Mouse (Mus musculus) frontal cortex, postnatal 14 days (tissue): ENCODE measurements around the gene Efcab2.
"Not testable (repeated sequence)": the region's sequence is repeated elsewhere in the genome, so short reads cannot be mapped to it uniquely, and the experiment has no call there.

ENCODE experiments used
- DNase-seq, 2 experiments: peaks; one replicate each; pipeline ENCODE4 v3.0.0; 2022; ENCODE audit warnings: low spot score in 2 of 2

Efcab2 gene

DNA sequence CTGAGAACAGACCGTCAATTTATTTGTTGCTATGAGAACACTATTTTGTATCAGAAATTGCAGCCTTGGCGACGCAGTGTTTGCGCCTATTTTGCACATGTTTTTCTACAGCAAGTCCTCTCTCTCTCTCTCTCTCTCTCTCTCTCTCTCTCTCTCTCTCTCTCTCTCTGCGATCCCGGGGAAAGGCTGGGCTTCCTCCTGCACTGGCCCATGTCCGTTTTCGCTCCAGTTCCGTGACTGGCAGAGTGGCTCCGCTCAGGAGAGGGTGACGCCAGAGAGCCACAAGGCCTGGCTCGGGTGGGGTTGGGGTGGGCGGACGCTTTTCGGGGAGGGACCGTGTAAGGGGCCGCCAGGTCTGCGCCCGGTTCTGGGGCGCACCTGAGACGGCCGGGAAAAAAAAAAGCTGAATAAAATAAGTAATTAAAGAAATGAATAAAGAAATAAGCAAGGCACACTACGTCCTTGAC lies 407 bp upstream of the Efcab2 start:
- DNase-seq, result peak; percentile 58 to 70

DNA sequence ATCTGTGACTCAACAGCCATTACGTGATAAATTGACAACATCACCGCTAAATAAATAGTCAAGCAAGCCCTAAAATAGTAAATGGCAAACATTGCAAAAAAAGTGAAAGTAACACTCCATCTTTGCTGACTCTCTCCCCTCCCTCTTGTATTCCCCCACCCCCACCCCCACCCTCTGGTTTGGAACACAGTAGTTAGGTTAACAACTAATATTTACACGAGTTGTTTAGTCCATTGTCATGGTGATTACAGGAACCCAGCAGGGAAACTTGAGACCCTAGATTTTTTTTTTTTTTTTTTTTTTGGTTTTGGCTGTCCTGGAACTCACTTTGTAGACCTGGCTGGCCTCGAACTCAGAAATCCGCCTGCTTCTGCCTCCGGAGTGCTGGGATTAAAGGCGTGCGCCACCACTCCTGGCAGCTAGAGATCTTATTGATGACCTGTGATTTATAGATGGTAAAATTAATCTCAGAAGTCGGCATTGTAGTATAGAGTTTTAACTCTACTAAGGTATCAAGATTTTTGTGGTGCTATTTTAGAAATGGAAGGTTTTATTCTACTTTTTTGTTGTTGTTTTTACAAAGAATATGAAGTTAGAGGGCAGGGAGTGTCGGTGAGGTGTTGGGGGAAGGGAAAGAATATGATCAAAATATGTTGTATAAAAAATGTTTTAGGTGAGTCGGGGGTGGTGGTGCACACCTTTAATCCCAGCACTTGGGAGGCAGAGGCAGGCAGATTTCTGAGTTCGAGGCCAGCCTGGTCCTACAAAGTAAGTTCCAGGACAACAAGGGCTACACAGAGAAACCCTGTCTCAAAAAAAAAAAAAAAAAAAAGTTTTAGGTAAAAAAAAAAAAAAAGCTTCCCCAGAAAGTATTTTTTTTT lies 1.1 kb downstream of the Efcab2 start:
- DNase-seq, result no peak

- no peak for DNase-seq
Observed at GRCm38 (mm10) chr1:178407651-178408050, 1.8 kb downstream of the Efcab2 start.

GRCm38 (mm10) chr1:178408901-178409361 lies 3.0 kb downstream of the Efcab2 start:
- no peak for DNase-seq

GRCm38 (mm10) chr1:178413367-178413766 lies 7.5 kb downstream of the Efcab2 start:
- not testable (repeated sequence) for DNase-seq

DNA sequence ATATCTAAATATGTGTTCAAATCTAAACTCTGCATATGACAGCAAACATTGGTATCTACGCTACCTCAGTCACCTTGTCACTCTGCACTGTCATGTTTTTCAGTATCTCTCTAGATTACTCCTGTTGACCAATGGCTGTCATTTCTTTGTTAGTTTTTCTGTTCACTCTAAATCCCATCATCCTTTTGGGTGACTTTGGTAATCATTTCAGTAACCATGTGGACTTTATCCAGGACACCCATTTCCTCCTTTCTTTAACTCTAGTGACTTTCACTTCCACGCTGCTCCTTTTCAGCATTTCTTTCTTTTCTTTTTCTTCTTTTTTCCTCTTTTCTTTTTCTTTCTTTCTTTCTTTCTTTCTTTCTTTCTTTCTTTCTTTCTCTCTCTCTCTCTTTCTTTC lies 13.7 kb downstream of the Efcab2 start:
- no peak for DNase-seq

- no peak for DNase-seq
Observed at GRCm38 (mm10) chr1:178423662-178424061, 17.8 kb downstream of the Efcab2 start.

GRCm38 (mm10) chr1:178431619-178432444 lies 25.9 kb downstream of the Efcab2 start:
- DNase-seq, result no peak

- no peak for DNase-seq
Observed at GRCm38 (mm10) chr1:178433619-178434018, 27.7 kb downstream of the Efcab2 start.

DNA sequence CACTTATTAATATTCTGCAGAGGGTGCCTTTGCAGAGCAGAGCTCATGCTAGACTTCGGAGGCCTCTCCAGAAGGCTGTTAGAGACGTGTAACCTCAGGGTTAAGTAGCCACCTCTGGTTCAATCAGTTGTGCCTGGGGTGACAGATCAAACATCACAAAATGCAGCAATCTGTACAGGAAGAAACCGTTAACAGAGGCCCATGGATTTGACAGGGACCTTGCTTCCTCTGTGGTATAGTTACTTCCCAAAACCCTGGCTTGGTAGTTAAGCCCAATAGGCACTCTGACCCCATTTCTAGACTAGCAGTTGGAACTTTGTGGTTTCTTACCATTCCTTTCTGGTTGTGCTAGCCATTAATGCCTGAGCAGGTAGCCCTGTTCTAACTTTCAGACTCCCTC lies 38.5 kb downstream of the Efcab2 start:
- no peak for DNase-seq

DNA sequence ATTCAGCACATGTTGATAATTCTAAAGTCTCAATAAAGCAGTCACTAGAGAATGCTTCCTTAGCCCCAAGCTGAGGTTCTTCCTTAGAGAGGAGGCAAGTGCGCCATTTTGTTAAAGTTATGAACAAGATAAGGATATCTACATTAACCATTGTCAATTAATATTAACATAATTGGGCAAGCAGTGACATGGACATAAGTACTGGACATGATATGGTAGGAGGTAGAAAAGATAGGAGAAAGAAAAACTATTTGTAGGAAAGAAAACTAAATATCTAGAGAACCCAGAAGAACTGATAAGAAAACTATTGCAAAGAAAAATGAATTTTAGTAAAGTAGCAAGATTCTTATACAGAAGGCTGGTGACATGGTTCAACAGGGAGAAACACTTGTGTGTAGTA lies 41.2 kb downstream of the Efcab2 start:
- DNase-seq, result no peak

GRCm38 (mm10) chr1:178448271-178448744 lies 42.4 kb downstream of the Efcab2 start:
- no peak for DNase-seq

GRCm38 (mm10) chr1:178449172-178449571 lies 43.3 kb downstream of the Efcab2 start:
- peak; percentile 52 to 67 for DNase-seq

DNA sequence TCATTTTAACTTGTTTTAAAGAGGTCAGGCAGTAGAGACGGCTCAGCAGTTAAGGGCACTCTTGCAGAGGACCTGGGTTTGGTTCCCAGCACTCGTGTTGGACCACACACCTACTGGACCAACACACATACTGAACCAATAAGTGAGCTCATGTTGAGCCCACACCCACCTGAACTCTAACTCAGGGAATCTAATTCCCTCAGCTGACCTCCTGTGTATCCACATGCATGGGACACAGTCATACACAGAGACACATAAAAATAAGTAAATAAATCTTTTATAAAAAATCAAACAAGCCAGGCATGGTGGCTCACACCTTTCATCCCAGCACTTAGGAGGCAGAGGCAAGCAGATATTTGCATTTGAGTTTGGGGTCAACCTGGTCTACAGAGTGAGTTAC lies 44.0 kb downstream of the Efcab2 start:
- no peak for DNase-seq

- DNase-seq, result no peak
Observed at GRCm38 (mm10) chr1:178454125-178454524, 48.2 kb downstream of the Efcab2 start.

GRCm38 (mm10) chr1:178455120-178455519 lies 49.2 kb downstream of the Efcab2 start:
- no peak for DNase-seq

DNA sequence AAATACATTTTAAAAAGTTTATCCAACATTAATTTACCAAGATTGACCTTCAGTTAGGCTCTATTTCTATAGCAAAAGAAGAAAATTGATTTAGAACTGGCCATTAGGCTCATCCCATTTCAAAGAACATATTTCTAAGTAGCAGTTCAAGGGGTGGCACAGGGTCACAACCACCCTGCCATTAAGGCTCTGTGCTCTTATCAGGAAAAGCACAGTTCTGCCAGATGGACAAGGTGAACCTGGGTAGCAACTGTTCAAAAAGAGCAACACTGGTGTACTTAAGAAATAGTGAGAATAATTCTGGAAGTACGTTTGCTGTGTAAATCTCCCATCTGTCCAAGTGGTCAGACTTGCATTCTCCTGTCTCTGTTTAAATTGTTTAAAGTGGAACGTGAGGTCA lies 52.1 kb downstream of the Efcab2 start:
- DNase-seq, result no peak

DNA sequence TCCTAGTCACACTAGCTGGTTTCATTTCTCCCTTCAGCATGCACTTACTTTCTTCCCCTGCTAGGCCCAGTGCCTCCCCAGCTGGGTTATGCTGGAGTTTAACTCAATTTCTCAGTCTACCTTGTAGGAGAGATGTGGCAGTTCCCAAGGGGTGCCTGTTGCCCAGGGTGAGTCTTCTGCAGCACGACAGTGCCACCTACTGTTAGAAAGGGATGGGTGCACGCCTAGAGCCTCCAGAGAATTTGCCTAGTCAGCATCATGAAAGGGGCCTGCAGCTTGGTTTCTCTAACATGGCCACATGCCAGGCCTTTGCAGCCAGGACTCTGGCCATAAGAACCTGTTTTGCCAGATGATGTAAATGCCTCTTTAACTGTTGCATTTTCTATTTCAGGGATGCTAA lies 57.8 kb downstream of the Efcab2 start:
- DNase-seq, result peak; percentile 74 to 84

- DNase-seq, result no peak
Observed at GRCm38 (mm10) chr1:178464140-178464539, 58.3 kb downstream of the Efcab2 start.

DNA sequence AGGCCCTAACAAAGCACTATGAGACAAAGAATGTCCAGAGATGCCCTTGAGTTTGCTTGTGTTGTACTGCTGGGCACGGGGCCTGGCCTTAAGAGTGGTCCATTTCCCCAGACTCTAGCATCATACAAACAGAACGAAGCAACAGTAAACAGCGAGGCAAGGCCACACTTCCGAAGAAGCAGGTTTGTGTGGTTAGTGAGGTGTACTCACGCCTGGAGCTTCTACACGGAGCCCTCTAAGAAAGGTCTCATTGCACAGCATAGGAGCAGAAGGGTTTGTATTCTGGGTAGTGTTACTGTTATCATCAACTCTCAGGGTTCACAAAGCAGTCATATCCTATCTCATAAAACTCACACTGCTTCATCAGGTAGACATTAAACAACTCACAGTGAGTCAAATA lies 61.7 kb downstream of the Efcab2 start:
- no peak for DNase-seq

- no peak for DNase-seq
Observed at GRCm38 (mm10) chr1:178468280-178468679, 62.4 kb downstream of the Efcab2 start.

- DNase-seq, result no peak
Observed at GRCm38 (mm10) chr1:178483854-178484253, 78.0 kb downstream of the Efcab2 start.
